8 mouse cellular contexts compared by ENCODE assay signal in the genomic region with DNA sequence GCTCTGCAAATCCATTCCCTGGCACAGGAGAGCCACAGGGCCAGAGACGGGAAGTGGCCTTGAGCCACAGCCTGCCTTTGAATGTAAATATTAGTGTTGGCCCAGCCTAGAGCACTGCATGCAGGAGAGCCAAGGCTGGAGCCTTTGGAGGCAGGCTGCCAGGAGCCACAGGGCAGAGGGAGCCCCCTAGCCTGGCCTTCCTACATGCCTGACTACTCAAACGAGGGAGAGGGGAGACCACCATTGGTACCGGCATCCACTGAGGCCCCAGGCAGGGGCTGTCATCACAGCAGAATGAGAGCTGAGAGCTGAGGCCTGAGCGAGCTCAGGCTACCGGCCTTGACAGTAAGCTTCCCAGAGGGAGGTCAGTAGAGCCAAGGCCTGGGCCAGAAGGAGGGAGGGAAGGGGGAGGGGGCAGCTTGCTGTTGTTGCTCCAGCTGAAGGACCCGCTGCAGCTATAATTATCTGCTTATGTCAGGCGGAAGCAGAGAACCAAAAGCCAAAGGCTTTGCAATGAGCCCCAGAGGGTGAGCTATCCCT.
A peak's percentile ranks its signal among the peaks of the same experiment; 100 is the strongest.
DNase-seq lines count a peak whose midpoint lies in the region; ATAC-seq and TF ChIP-seq lines count a peak whose summit lies in the region.

No protein-coding gene starts in this region.

- TF ChIP-seq CTCF in liver, postnatal 0 days (IDR thresholded peaks at IDR 0.05; ENCODE audit: low read depth), result no peak

- no peak overlapping the region for H3K9ac ChIP-seq in liver, postnatal 0 days (replicated peaks)

- peaks cover 11% of the 10 kb centered on the region for H3K4me1 ChIP-seq in liver, postnatal 0 days (ENCODE audit: insufficient read depth)

- H3K27me3 ChIP-seq in liver, postnatal 0 days (ENCODE audit: insufficient read depth, low read length), result no peaks in the 10 kb centered on the region

- H3K4me3 ChIP-seq in liver, postnatal 0 days (ENCODE audit: low read depth, low read length), result no peak overlapping the region

- no peaks in the 10 kb centered on the region for H3K36me3 ChIP-seq in liver, postnatal 0 days (replicated peaks; ENCODE audit: insufficient read depth, low read length)

- DNase-seq in cerebellum, postnatal 14 days, result peak; percentile 32 to 52
- DNase-seq in cerebellum, postnatal 36 days, result no peak
- peak; percentile 57 for DNase-seq in gastrocnemius, postnatal 25 days
- peak; percentile 41 for DNase-seq in kidney, adult 11 months
- DNase-seq in liver, postnatal 0 days, result peak; percentile 65
- DNase-seq in ovary, postnatal 36 days (ENCODE audit: low spot score), result peak; percentile 80
- no peak for DNase-seq in frontal cortex, postnatal 25 days (ENCODE audit: low spot score in 2 of 2)
- DNase-seq in left cerebral cortex, adult 8-10 months (ENCODE audit: low spot score in 2 of 2), result no peak

- no peak overlapping the region for H3K4me2 ChIP-seq in liver, postnatal 0 days (ENCODE audit: low read depth, low read length)

- ATAC-seq in liver, postnatal 0 days, result peak; percentile 91

- 25% methylated on average over 7 of the region's 7 CpGs for WGBS in liver, postnatal 0 days (ENCODE audit: insufficient replicate concordance)

- H3K9me3 ChIP-seq in liver, postnatal 0 days (ENCODE audit: low read length), result no peaks in the 10 kb centered on the region

- H3K27ac ChIP-seq in liver, postnatal 0 days (ENCODE audit: low read depth), result peak overlapping the region; percentile 58

- TF ChIP-seq EP300 in liver, postnatal 0 days (IDR thresholded peaks at IDR 0.05; ENCODE audit: low read depth), result no peak

Comparison
In these comparisons a context has a peak if more than half of its experiments do, and no peak if none do; other contexts are left out.
1. DNase-seq: peak in cerebellum, postnatal 14 days (2 of 2), gastrocnemius, postnatal 25 days (single experiment), kidney, adult 11 months (single experiment), liver, postnatal 0 days (single experiment) and ovary, postnatal 36 days (single experiment); none in cerebellum, postnatal 36 days (0 of 2), frontal cortex, postnatal 25 days (0 of 2) and left cerebral cortex, adult 8-10 months (0 of 2).